Mouse (Mus musculus) heart, embryonic 16.5 days (tissue): ENCODE results near the gene Atxn1. TPM values are rescaled to one million over a fixed set of nuclear protein-coding genes. Genes with fewer than 3 reads are reported as not detected.

Experiments used
- ATAC-seq: fragments of 200-750 bp; cut with Nextera tagmentation; replicated peaks from 2 replicates; pipeline ENCODE4 v1.8.0; 2017; ENCODE audit warnings: moderate number of reproducible peaks; ENCODE audit not compliant: insufficient read depth, low FRiP score; ENCODE audit errors: extremely low read depth
- H3K27ac ChIP-seq: fragments of 300-500 bp; sonication (generic); 2 replicates; pipeline ENCODE4 v1.5.1; 2014; ENCODE audit warnings: mild to moderate bottlenecking, low read length, control low read depth, moderate library complexity
- H3K27me3 ChIP-seq: fragments of 300-500 bp; sonication (generic); 2 replicates; pipeline ENCODE4 v1.6.1; 2014; ENCODE audit warnings: low read length, mixed read lengths; ENCODE audit not compliant: control insufficient read depth, insufficient read depth
- H3K36me3 ChIP-seq: fragments of 300-500 bp; sonication (generic); 2 replicates; pipeline ENCODE4 v1.6.1; 2014; ENCODE audit not compliant: control insufficient read depth, insufficient read depth
- H3K4me1 ChIP-seq: fragments of 300-500 bp; sonication (generic); 2 replicates; pipeline ENCODE4 v1.6.1; 2014; ENCODE audit warnings: low read length, mixed read lengths; ENCODE audit not compliant: control insufficient read depth, insufficient read depth
- H3K4me2 ChIP-seq: fragments of 300-500 bp; sonication (generic); 2 replicates; pipeline ENCODE4 v1.6.1; 2014; ENCODE audit warnings: low read depth, mild to moderate bottlenecking, control low read depth, low read length
- H3K4me3 ChIP-seq: fragments of 300-500 bp; sonication (generic); 2 replicates; pipeline ENCODE4 v1.5.1; 2014; ENCODE audit warnings: mild to moderate bottlenecking, control low read depth, low read length
- H3K9ac ChIP-seq: fragments of 300-500 bp; sonication (generic); 2 replicates; pipeline ENCODE4 v1.6.1; 2014; ENCODE audit warnings: low read length, control low read depth
- H3K9me3 ChIP-seq: fragments of 300-500 bp; sonication (generic); replicated peaks from 2 replicates; pipeline ENCODE4 v1.6.1; 2016; ENCODE audit warnings: low read length; ENCODE audit not compliant: control insufficient read depth
- WGBS: fragments of 180-500 bp; shearing (Covaris S2); extraction: QIAGEN DNeasy Blood & Tissue Kit; methylation state at CpG from one replicate; pipeline ENCODE4 v1.1.7; 2014; 5-methylcytosine and 5-hydroxymethylcytosine counted together
- polyA plus RNA-seq: library from polyadenylated mRNA; unstranded; fragments of >200 nt; fragmentation: Nextera tagmentation; extraction: Ambion mirVana; gene quantifications from 2 replicates; pipeline ENCODE4 v1.2.1, GENCODE M21; 2015

The Atxn1 gene
- polyA plus RNA-seq, 1 experiment from 2014 or later, result 7.2 TPM

GRCm38 (mm10) chr13:45828035-45828434 is 136.8 kb downstream of the Atxn1 start:
- Histone ChIP-seq H3K4me1 (peaks cover 11% of the 10 kb centered on the region), H3K9ac (no peak overlapping the region), H3K9me3 (0 out of 2 replicates have a peak, but pooled peaks cover 2% of the 10 kb centered on the region), H3K36me3 (no peaks in the 10 kb centered on the region), H3K27me3 (no peaks in the 10 kb centered on the region), H3K4me3 (no peak overlapping the region), H3K4me2 (no peak overlapping the region), H3K27ac (no peak overlapping the region)
- ATAC-seq, result no peak
- 61% methylated on average over 7 of the region's 7 CpGs for WGBS

GRCm38 (mm10) chr13:45827619-45828018 is 137.2 kb downstream of the Atxn1 start:
- Histone ChIP-seq H3K27ac (no peak overlapping the region), H3K9me3 (0 out of 2 replicates have a peak, but pooled peaks cover 2% of the 10 kb centered on the region), H3K4me2 (no peak overlapping the region), H3K4me3 (no peak overlapping the region), H3K9ac (no peak overlapping the region), H3K27me3 (no peaks in the 10 kb centered on the region), H3K36me3 (no peaks in the 10 kb centered on the region), H3K4me1 (peaks cover 11% of the 10 kb centered on the region)
- WGBS, result 59% methylated on average over 4 of the region's 4 CpGs
- no peak for ATAC-seq

- 73% methylated on average over 8 of the region's 8 CpGs for WGBS
- Histone ChIP-seq H3K4me1 (peaks cover 11% of the 10 kb centered on the region), H3K36me3 (no peaks in the 10 kb centered on the region), H3K27ac (no peak overlapping the region), H3K4me3 (no peak overlapping the region), H3K9ac (no peak overlapping the region), H3K4me2 (no peak overlapping the region), H3K27me3 (no peaks in the 10 kb centered on the region), H3K9me3 (0 out of 2 replicates have a peak, but pooled peaks cover 2% of the 10 kb centered on the region)
- ATAC-seq, result no peak
Observed at GRCm38 (mm10) chr13:45827046-45827596, 137.7 kb downstream of the Atxn1 start.

- Histone ChIP-seq H3K36me3 (peaks cover 3% of the 10 kb centered on the region), H3K9ac (no peak overlapping the region), H3K27me3 (no peaks in the 10 kb centered on the region), H3K4me1 (peaks cover 12% of the 10 kb centered on the region), H3K9me3 (0 out of 2 replicates have a peak, but pooled peaks cover 2% of the 10 kb centered on the region), H3K4me3 (no peak overlapping the region), H3K27ac (no peak overlapping the region), H3K4me2 (no peak overlapping the region)
- 72% methylated on average over 4 of the region's 4 CpGs for WGBS
- no peak for ATAC-seq
Observed at GRCm38 (mm10) chr13:45822491-45822829, 142.3 kb downstream of the Atxn1 start.

GRCm38 (mm10) chr13:45821764-45822490 is 142.9 kb downstream of the Atxn1 start:
- no peak overlapping the region for H3K27ac ChIP-seq
- 0 out of 2 replicates have a peak, but pooled peaks cover 2% of the 10 kb centered on the region for H3K9me3 ChIP-seq
- WGBS, result 69% methylated on average over 7 of the region's 7 CpGs

GRCm38 (mm10) chr13:45820473-45821230 is 144.2 kb downstream of the Atxn1 start:
- H3K4me2 ChIP-seq, result peak overlapping the region; percentile 34
- no peaks in the 10 kb centered on the region for H3K9me3 ChIP-seq
- peaks cover 3% of the 10 kb centered on the region for H3K36me3 ChIP-seq
- H3K4me3 ChIP-seq, result peak overlapping the region; percentile 10; the same call in 1 of the 2 replicates
- peaks cover 12% of the 10 kb centered on the region for H3K4me1 ChIP-seq
- 32% methylated on average over 15 of the region's 15 CpGs for whole genome bisulfite sequencing
- ATAC-seq, result peak; percentile 92
- no peaks in the 10 kb centered on the region for H3K27me3 ChIP-seq
- H3K27ac ChIP-seq, result peak overlapping the region; percentile 88
- peak overlapping the region; percentile 26 for H3K9ac ChIP-seq

More at GRCm38 (mm10) chr13:45821764-45822490, 142.9 kb downstream of the Atxn1 start:
- H3K9ac ChIP-seq, result no peak overlapping the region
- H3K4me3 ChIP-seq, result no peak overlapping the region
- peaks cover 12% of the 10 kb centered on the region for H3K4me1 ChIP-seq
- peaks cover 3% of the 10 kb centered on the region for H3K36me3 ChIP-seq
- H3K27me3 ChIP-seq, result no peaks in the 10 kb centered on the region
- ATAC-seq, result no peak
- no peak overlapping the region for H3K4me2 ChIP-seq

- Histone ChIP-seq H3K36me3 (peaks cover 3% of the 10 kb centered on the region), H3K4me2 (no peak overlapping the region), H3K9me3 (no peaks in the 10 kb centered on the region), H3K27ac (no peak overlapping the region), H3K9ac (no peak overlapping the region), H3K27me3 (no peaks in the 10 kb centered on the region), H3K4me1 (peaks cover 12% of the 10 kb centered on the region), H3K4me3 (no peak overlapping the region)
- 60% methylated on average over 1 of the region's 1 CpGs for WGBS
- ATAC-seq, result no peak
Observed at GRCm38 (mm10) chr13:45816670-45817069, 148.1 kb downstream of the Atxn1 start.

GRCm38 (mm10) chr13:45809777-45810410 is 154.9 kb downstream of the Atxn1 start:
- 40% methylated on average over 16 of the region's 16 CpGs for WGBS
- H3K27me3 ChIP-seq, result no peaks in the 10 kb centered on the region
- peak overlapping the region; percentile 21 for H3K4me3 ChIP-seq
- H3K27ac ChIP-seq, result 0 out of 2 replicates have a peak overlapping the region, but pooled peaks have one; percentile 14
- H3K9ac ChIP-seq, result peak overlapping the region; percentile 34; the same call in 1 of the 2 replicates
- peaks cover 15% of the 10 kb centered on the region for H3K4me1 ChIP-seq
- peak overlapping the region; percentile 58 for H3K4me2 ChIP-seq
- H3K36me3 ChIP-seq, result no peaks in the 10 kb centered on the region
- ATAC-seq, result no peak; the same call in 1 of the 2 replicates
- H3K9me3 ChIP-seq, result no peaks in the 10 kb centered on the region
